Mouse (Mus musculus): ENCODE data around the gene Nkx2-5. TPM values are rescaled to one million over a fixed set of nuclear protein-coding genes. Genes with fewer than 3 reads are reported as not detected.

Nkx2-5 gene
- polyA plus RNA-seq, 1 experiment from 2014 or later: not detected

DNA sequence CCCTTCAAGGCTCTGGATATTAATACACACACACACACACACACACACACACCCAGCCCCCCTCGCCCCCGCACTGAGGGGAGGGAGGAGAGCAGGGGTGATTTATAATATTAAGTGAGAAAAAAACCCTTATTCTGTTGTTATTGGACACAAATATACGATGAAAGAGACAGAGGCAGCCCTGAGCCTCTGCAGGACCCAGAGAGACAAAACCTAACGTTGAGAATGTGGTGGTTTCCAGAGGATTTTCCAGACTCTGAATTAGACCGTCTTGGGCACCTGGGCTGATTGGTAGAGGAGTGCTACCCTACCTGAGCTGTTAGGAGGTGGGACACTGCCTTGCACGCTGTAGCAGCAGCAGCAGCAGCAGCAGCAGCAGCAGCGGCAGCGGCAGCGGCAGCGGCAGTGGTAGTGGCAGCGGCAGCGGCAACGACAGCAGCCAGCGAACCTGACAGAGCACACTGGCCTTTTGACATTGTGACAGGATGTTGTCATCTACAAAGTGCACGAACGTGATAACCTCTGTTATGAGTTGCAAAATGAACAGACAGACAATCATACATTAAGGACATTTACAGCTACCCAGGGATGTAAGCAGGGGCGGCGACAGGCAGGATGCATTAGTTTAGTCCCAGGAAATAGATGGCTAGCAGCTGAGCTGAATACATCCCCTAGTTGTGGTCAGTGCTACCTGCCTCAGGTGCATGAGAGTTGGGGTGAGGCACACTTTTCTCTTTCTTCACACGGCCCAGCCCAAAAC is 7.8 kb downstream of the Nkx2-5 start:
- H3K27ac ChIP-seq (replicated peaks; ENCODE audit: low read depth, low read length): no peak overlapping the region
- peaks cover 2% of the 10 kb centered on the region; the same call in 1 of the 2 replicates for H3K4me1 ChIP-seq (ENCODE audit: control insufficient read depth, insufficient read depth, low read length)
- no peak for ATAC-seq (ENCODE audit: insufficient number of reproducible peaks, low FRiP score, low TSS enrichment, low read depth)
- H3K36me3 ChIP-seq (ENCODE audit: control insufficient read depth, insufficient read depth, low read length): no peaks in the 10 kb centered on the region
- H3K4me2 ChIP-seq (ENCODE audit: low read depth, severe bottlenecking): no peak overlapping the region
- no peak overlapping the region for H3K4me3 ChIP-seq (ENCODE audit: low read depth, low read length)
- peaks cover 86% of the 10 kb centered on the region for H3K27me3 ChIP-seq (ENCODE audit: control insufficient read depth, insufficient read depth, low read length)
- H3K9me3 ChIP-seq (ENCODE audit: control insufficient read depth, low read length): no peaks in the 10 kb centered on the region
- no peak overlapping the region for H3K9ac ChIP-seq (ENCODE audit: low read length)
- peak; percentile 55 for DNase-seq (ENCODE audit: low spot score)
- WGBS: under 1% methylated on average over 19 of the region's 19 CpGs

DNA sequence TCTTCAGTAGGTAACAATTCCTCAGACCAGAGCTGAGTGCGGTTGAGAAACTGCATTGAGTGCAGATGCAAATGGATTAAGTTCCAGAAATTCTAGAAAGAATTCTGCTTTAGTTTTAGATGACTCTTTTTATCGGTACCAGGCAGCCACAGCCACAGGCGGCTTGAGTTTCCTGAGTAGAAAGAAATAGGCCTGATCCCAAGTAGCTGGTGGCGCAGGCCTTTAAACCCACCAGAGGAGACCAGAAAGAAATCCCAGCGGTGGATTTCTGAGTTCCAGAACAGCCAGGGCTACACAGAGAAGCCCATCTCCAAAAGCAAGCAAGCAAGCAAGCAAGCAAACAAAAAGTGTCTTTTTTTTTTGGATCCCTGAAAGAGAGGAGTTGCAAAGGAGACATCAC is 8.4 kb downstream of the Nkx2-5 start:
- no peaks in the 10 kb centered on the region for H3K36me3 ChIP-seq (ENCODE audit: control insufficient read depth, insufficient read depth, low read length)
- peaks cover 2% of the 10 kb centered on the region; the same call in 1 of the 2 replicates for H3K4me1 ChIP-seq (ENCODE audit: control insufficient read depth, insufficient read depth, low read length)
- H3K27me3 ChIP-seq (ENCODE audit: control insufficient read depth, insufficient read depth, low read length): peaks cover 80% of the 10 kb centered on the region
- no peak for ATAC-seq (ENCODE audit: insufficient number of reproducible peaks, low FRiP score, low TSS enrichment, low read depth)
- no peak overlapping the region for H3K9ac ChIP-seq (ENCODE audit: low read length)
- 5% methylated on average over 5 of the region's 5 CpGs for WGBS
- no peak overlapping the region for H3K4me3 ChIP-seq (ENCODE audit: low read depth, low read length)
- DNase-seq (ENCODE audit: low spot score): peak; percentile 35
- no peak overlapping the region for H3K27ac ChIP-seq (replicated peaks; ENCODE audit: low read depth, low read length)
- H3K9me3 ChIP-seq (ENCODE audit: control insufficient read depth, low read length): no peaks in the 10 kb centered on the region
- H3K4me2 ChIP-seq (ENCODE audit: low read depth, severe bottlenecking): no peak overlapping the region

DNA sequence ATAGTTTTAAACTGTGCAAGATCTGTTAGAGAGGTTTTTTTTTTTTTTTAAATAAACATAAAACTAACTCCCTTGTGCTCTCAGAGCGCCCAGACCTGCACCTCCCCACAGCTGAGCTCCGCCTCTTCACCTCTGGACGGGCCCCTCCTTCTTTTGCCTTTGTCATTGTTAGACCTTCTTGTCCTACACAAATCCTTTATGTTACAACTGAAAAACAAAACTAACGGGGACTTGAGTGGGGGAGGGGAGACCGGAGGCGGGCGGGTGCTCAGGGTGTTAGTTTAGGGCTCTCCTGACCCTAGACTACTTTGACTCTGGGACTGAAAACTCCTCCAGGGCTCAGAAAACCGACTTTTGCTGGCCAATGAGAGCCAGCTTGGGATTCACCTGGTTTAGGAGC is 8.9 kb downstream of the Nkx2-5 start:
- no peak overlapping the region for H3K4me3 ChIP-seq (ENCODE audit: low read depth, low read length)
- no peak overlapping the region for H3K9ac ChIP-seq (ENCODE audit: low read length)
- peaks cover 2% of the 10 kb centered on the region; the same call in 1 of the 2 replicates for H3K4me1 ChIP-seq (ENCODE audit: control insufficient read depth, insufficient read depth, low read length)
- H3K27me3 ChIP-seq (ENCODE audit: control insufficient read depth, insufficient read depth, low read length): peaks cover 76% of the 10 kb centered on the region
- ATAC-seq (ENCODE audit: insufficient number of reproducible peaks, low FRiP score, low TSS enrichment, low read depth): no peak
- no peaks in the 10 kb centered on the region for H3K9me3 ChIP-seq (ENCODE audit: control insufficient read depth, low read length)
- H3K36me3 ChIP-seq (ENCODE audit: control insufficient read depth, insufficient read depth, low read length): no peaks in the 10 kb centered on the region
- DNase-seq (ENCODE audit: low spot score): no peak
- no peak overlapping the region for H3K4me2 ChIP-seq (ENCODE audit: low read depth, severe bottlenecking)
- WGBS: 5% methylated on average over 8 of the region's 8 CpGs
- no peak overlapping the region for H3K27ac ChIP-seq (replicated peaks; ENCODE audit: low read depth, low read length)

DNA sequence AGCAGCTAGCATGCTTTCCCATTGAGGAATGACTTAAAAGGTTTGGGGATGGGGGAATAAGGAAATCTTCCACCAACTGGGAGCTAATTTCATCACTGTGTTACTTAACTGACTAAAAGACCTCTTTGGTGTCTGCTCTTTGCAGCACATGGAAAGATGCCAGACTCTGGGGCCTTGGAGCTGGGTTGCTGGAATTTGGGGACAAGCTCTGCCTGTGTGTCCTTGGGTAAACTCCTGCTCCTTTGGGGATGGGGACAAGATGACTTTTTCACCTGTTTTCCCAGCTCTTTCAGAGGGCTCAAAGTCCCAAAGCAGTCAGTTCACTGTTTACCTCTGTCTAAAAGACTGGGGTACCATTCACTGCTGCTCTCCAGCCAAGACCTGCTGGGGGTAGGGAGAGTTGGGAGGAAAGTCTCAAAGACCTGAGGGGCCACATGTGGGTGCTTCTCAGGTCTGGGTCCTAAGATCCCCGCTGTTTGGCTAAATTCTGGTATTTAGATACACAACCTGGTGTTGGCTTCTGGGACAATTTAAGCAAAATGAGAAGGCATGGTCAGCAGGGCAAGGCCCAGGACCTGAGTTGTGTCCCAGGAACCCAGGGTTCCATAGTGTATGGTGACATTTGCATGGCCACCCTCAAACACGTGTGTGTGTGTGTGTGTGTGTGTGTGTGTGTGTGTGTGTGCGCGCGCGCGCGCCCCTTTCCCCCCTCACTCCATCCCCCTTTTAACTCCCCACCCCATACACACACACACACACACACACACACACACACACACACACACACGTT is 9.6 kb downstream of the Nkx2-5 start:
- peaks cover 2% of the 10 kb centered on the region; the same call in 1 of the 2 replicates for H3K4me1 ChIP-seq (ENCODE audit: control insufficient read depth, insufficient read depth, low read length)
- H3K4me3 ChIP-seq (ENCODE audit: low read depth, low read length): no peak overlapping the region
- H3K9ac ChIP-seq (ENCODE audit: low read length): no peak overlapping the region
- H3K27me3 ChIP-seq (ENCODE audit: control insufficient read depth, insufficient read depth, low read length): peaks cover 68% of the 10 kb centered on the region
- no peak overlapping the region for H3K4me2 ChIP-seq (ENCODE audit: low read depth, severe bottlenecking)
- H3K9me3 ChIP-seq (ENCODE audit: control insufficient read depth, low read length): no peaks in the 10 kb centered on the region
- no peaks in the 10 kb centered on the region for H3K36me3 ChIP-seq (ENCODE audit: control insufficient read depth, insufficient read depth, low read length)
- ATAC-seq (ENCODE audit: insufficient number of reproducible peaks, low FRiP score, low TSS enrichment, low read depth) (no peak), DNase-seq (ENCODE audit: low spot score) (no peak)
- 38% methylated on average over 9 of the region's 9 CpGs for WGBS
- no peak overlapping the region for H3K27ac ChIP-seq (replicated peaks; ENCODE audit: low read depth, low read length)

DNA sequence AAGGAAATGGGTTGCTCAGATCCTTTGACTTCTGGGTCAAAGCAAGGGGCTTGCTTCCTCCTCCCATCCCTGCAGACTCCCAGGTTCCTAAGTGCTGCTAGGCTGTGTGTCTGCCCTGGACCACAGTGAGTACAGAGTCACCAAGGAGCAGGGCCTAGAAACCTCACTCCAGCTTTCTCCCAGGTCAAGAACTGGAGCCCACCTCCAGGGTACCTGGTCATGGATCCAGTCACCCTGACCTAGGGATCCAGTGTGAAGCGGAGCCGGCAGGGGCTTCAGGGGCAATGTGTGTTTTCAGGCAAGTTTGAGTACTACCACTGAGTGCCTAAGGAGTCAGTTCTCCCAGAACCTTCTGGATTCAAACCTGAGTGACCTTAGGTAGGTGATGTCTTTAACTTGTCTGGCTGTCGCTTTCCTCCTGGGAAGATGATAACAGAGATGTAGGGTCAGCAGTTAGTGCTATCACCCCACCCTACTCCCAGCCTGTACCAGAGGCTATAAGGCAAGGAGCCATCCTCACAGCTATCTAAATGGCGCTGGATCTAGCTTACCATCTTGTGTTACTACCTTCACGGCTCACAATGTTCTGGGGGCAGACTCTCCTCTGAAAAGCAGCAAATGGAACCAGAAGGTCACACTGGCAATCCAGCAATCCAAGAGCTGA is 10.4 kb downstream of the Nkx2-5 start:
- DNase-seq (ENCODE audit: low spot score): no peak
- Histone ChIP-seq H3K9ac (ENCODE audit: low read length) (no peak overlapping the region), H3K27me3 (ENCODE audit: control insufficient read depth, insufficient read depth, low read length) (peaks cover 62% of the 10 kb centered on the region), H3K4me3 (ENCODE audit: low read depth, low read length) (no peak overlapping the region; the same call in 1 of the 2 replicates), H3K27ac (replicated peaks; ENCODE audit: low read depth, low read length) (no peak overlapping the region), H3K9me3 (ENCODE audit: control insufficient read depth, low read length) (no peaks in the 10 kb centered on the region), H3K36me3 (ENCODE audit: control insufficient read depth, insufficient read depth, low read length) (no peaks in the 10 kb centered on the region), H3K4me1 (ENCODE audit: control insufficient read depth, insufficient read depth, low read length) (peaks cover 2% of the 10 kb centered on the region; the same call in 1 of the 2 replicates), H3K4me2 (ENCODE audit: low read depth, severe bottlenecking) (no peak overlapping the region)
- WGBS: 61% methylated on average over 5 of the region's 5 CpGs
- no peak for ATAC-seq (ENCODE audit: insufficient number of reproducible peaks, low FRiP score, low TSS enrichment, low read depth)

DNA sequence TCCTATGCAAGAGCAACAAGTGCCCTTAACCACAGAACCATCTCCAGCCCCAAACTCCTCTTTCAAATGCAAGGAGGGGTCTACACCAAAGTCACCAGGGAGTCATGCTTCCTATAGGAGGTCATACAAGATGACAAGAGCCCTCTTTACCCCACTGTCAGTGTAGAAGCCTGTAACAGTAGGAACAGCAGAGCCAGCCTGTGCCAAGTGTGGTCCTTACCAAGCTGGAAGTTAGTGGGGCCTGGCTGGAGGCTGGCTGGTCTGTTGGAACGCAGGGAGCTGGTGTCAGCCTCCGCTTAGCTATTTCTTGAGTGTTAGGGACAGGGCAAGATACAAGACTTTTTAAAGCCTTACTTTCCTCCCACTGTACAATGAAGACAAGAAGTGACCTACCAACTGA is 11.0 kb downstream of the Nkx2-5 start:
- Histone ChIP-seq H3K9ac (ENCODE audit: low read length) (no peak overlapping the region), H3K27ac (replicated peaks; ENCODE audit: low read depth, low read length) (no peak overlapping the region), H3K27me3 (ENCODE audit: control insufficient read depth, insufficient read depth, low read length) (peaks cover 56% of the 10 kb centered on the region), H3K4me3 (ENCODE audit: low read depth, low read length) (no peak overlapping the region), H3K9me3 (ENCODE audit: control insufficient read depth, low read length) (no peaks in the 10 kb centered on the region), H3K4me2 (ENCODE audit: low read depth, severe bottlenecking) (no peak overlapping the region), H3K4me1 (ENCODE audit: control insufficient read depth, insufficient read depth, low read length) (no peaks in the 10 kb centered on the region; the same call in 1 of the 2 replicates), H3K36me3 (ENCODE audit: control insufficient read depth, insufficient read depth, low read length) (no peaks in the 10 kb centered on the region)
- DNase-seq (ENCODE audit: low spot score) (no peak), ATAC-seq (ENCODE audit: insufficient number of reproducible peaks, low FRiP score, low TSS enrichment, low read depth) (no peak)
- WGBS: 77% methylated on average over 2 of the region's 2 CpGs

DNA sequence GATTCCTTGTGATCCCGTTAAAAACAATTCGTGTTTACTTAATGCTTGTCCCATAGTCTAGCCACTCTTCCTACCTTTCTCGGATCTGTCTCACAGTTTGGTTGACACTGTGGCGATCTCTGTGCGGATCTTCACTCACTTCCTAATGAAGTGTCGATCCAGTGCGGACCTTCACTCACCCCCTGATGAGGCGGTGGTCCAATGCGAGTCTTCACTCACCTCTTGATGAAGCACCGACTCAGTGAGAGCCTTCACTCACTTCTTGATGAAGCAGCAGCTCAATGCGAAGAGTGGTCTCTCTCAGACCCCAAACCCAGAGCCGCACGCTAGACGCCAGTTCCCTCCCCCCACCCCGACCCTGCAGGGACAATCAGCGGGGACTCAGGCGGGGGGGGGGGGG is 18.7 kb downstream of the Nkx2-5 start:
- Histone ChIP-seq H3K4me1 (ENCODE audit: control insufficient read depth, insufficient read depth, low read length) (no peaks in the 10 kb centered on the region), H3K9ac (ENCODE audit: low read length) (no peak overlapping the region), H3K4me2 (ENCODE audit: low read depth, severe bottlenecking) (no peak overlapping the region), H3K9me3 (ENCODE audit: control insufficient read depth, low read length) (no peaks in the 10 kb centered on the region), H3K4me3 (ENCODE audit: low read depth, low read length) (no peak overlapping the region), H3K36me3 (ENCODE audit: control insufficient read depth, insufficient read depth, low read length) (no peaks in the 10 kb centered on the region), H3K27ac (replicated peaks; ENCODE audit: low read depth, low read length) (no peak overlapping the region), H3K27me3 (ENCODE audit: control insufficient read depth, insufficient read depth, low read length) (no peaks in the 10 kb centered on the region)
- WGBS: 75% methylated on average over 15 of the region's 17 CpGs
- DNase-seq (ENCODE audit: low spot score) (no peak), ATAC-seq (ENCODE audit: insufficient number of reproducible peaks, low FRiP score, low TSS enrichment, low read depth) (no peak)

DNA sequence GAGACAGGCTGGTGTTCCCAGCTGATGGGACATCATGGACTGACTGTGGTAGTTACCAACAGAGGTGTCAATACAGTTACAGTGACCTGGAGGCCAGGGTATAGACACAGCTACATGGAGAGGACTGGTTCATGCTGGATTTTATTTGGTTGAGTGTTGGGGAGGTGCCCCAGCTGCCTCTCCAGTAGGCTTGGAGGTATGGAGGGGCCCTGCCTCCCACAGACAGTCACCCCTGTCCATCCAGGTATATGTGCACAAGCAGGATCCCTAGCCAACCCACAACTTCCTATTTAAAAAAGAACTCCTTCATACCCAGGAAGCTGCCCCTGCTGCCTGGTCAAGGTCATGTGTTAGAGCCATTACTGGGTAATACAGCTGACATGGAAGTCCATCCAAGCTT is 27.0 kb downstream of the Nkx2-5 start:
- H3K9me3 ChIP-seq (ENCODE audit: control insufficient read depth, low read length): no peaks in the 10 kb centered on the region

More for the DNA sequence above, 27.0 kb downstream of the Nkx2-5 start:
- no peak for ATAC-seq (ENCODE audit: insufficient number of reproducible peaks, low FRiP score, low TSS enrichment, low read depth)
- Histone ChIP-seq H3K27me3 (ENCODE audit: control insufficient read depth, insufficient read depth, low read length) (no peaks in the 10 kb centered on the region), H3K27ac (replicated peaks; ENCODE audit: low read depth, low read length) (no peak overlapping the region), H3K36me3 (ENCODE audit: control insufficient read depth, insufficient read depth, low read length) (no peaks in the 10 kb centered on the region), H3K4me2 (ENCODE audit: low read depth, severe bottlenecking) (no peak overlapping the region), H3K4me1 (ENCODE audit: control insufficient read depth, insufficient read depth, low read length) (no peaks in the 10 kb centered on the region), H3K4me3 (ENCODE audit: low read depth, low read length) (no peak overlapping the region), H3K9ac (ENCODE audit: low read length) (no peak overlapping the region)
- DNase-seq (ENCODE audit: low spot score): no peak
